Mouse (Mus musculus) Patski (cell line): ENCODE data around the gene Nvl. TPM values are rescaled to one million over a fixed set of nuclear protein-coding genes. Genes with fewer than 3 reads are reported as not detected.

Experiments
- ATAC-seq: fragments of 100-300 bp; one replicate; pipeline ENCODE4 v1.8.0; 2021
- CTCF ChIA-PET: fragments of 350-600 bp; sonication (Branson Sonifier 250); formaldehyde crosslinking; loops from one replicate; lab custom pipeline; 2022; ENCODE audit warnings: inconsistent platforms; lab: Charles Lee
- POLR2A ChIA-PET: fragments of 350-600 bp; sonication (Branson Sonifier 250); formaldehyde crosslinking; loops from one replicate; lab custom pipeline; 2022; ENCODE audit warnings: antibody characterized with exemption, inconsistent platforms; lab: Charles Lee
- DNase-seq: peaks from one replicate; pipeline ENCODE4 v3.0.0-alpha.2; 2011; ENCODE audit warnings: low read depth, low spot score
- H3K27me3 ChIP-seq: fragments of 371-371 bp; one replicate; pipeline ENCODE4 v1.5.1; 2021
- CTCF ChIP-seq: fragments of 100-300 bp; IDR thresholded peaks from one replicate; pipeline ENCODE4 v1.5.1; 2021
- in situ Hi-C: fragments of 300-500 bp; cut with MboI; formaldehyde crosslinking; loops from 3 replicates; pipeline ENCODE4 v1.11.1; 2018; ENCODE audit warnings: low pct_unique_long_range_greater_than_20kb, mixed read lengths
- polyA plus RNA-seq: library from polyadenylated mRNA; unstranded; gene quantifications from one replicate; pipeline ENCODE4 v1.2.3, GENCODE M21; 2021

Nvl gene
- polyA plus RNA-seq = 23.1 TPM

GRCm38 (mm10) chr1:181143950-181144836 lies at the start of gene Nvl, which contains the start of gene Cnih4:
TSS of gene Nvl (minus strand) at chr1:181144204.
TSS of gene Cnih4 (plus strand) at chr1:181144693.
- TF ChIP-seq CTCF = no peak
- in situ Hi-C loops = no loop called here
- no peaks in the 10 kb centered on the region for H3K27me3 ChIP-seq
- ChIA-PET POLR2A (no interaction called here), CTCF (interaction anchor here (1.1 kb wide), 1 partner anchor 43 kb away, joined by 3 read pairs; no protein-coding TSS in a partner anchor)
- peak; percentile 85 for DNase-seq
- peak; percentile 92 for ATAC-seq

- ChIA-PET POLR2A (no interaction called here), CTCF (no interaction called here)
- in situ Hi-C loops = no loop called here
- ATAC-seq (no peak), DNase-seq (no peak)
- no peaks in the 10 kb centered on the region for H3K27me3 ChIP-seq
- TF ChIP-seq CTCF = no peak
Measured at GRCm38 (mm10) chr1:181188925-181189324, 44.9 kb upstream of the Nvl start.

GRCm38 (mm10) chr1:181170210-181170609 lies 26.2 kb upstream of the Nvl start:
- CTCF ChIA-PET = no interaction called here

GRCm38 (mm10) chr1:181168377-181168776 lies 24.4 kb upstream of the Nvl start:
- ATAC-seq = no peak
- POLR2A ChIA-PET = interaction anchor here (0.5 to 0.6 kb wide), 2 partner anchors 13 to 16 kb away, joined by 3 to 4 read pairs; no protein-coding TSS in a partner anchor

More at GRCm38 (mm10) chr1:181170210-181170609, 26.2 kb upstream of the Nvl start:
- POLR2A ChIA-PET = no interaction called here
- TF ChIP-seq CTCF = no peak
- in situ Hi-C loops = no loop called here
- no peak for DNase-seq
- no peaks in the 10 kb centered on the region for H3K27me3 ChIP-seq
- no peak for ATAC-seq

GRCm38 (mm10) chr1:181167816-181168215 lies 23.8 kb upstream of the Nvl start:
- no peaks in the 10 kb centered on the region for H3K27me3 ChIP-seq
- POLR2A ChIA-PET = interaction anchor here (0.5 to 0.6 kb wide), 2 partner anchors 12 to 16 kb away, joined by 3 to 4 read pairs; no protein-coding TSS in a partner anchor
- no peak for DNase-seq
- no peak for ATAC-seq
- in situ Hi-C loops = no loop called here
- CTCF ChIA-PET = no interaction called here
- no peak for TF ChIP-seq CTCF

More at GRCm38 (mm10) chr1:181168377-181168776, 24.4 kb upstream of the Nvl start:
- CTCF ChIA-PET = no interaction called here
- no peak for TF ChIP-seq CTCF
- no peak for DNase-seq
- in situ Hi-C loops = no loop called here
- no peaks in the 10 kb centered on the region for H3K27me3 ChIP-seq

GRCm38 (mm10) chr1:181151541-181151940 lies 7.5 kb upstream of the Nvl start:
- no peak for ATAC-seq
- TF ChIP-seq CTCF = no peak
- H3K27me3 ChIP-seq = no peaks in the 10 kb centered on the region
- POLR2A ChIA-PET = interaction anchor here (0.6 kb wide), 1 partner anchor 373 kb away, joined by 3 read pairs; no protein-coding TSS in a partner anchor
- DNase-seq = no peak
- in situ Hi-C loops = no loop called here
- CTCF ChIA-PET = interaction anchor here (1.2 kb wide), 1 partner anchor 129 kb away, joined by 3 read pairs; no protein-coding TSS in a partner anchor

- in situ Hi-C loops = no loop called here
- DNase-seq = peak; percentile 43
- H3K27me3 ChIP-seq = no peaks in the 10 kb centered on the region
- no peak for TF ChIP-seq CTCF
- peak; percentile 90 for ATAC-seq
- ChIA-PET POLR2A (interaction anchor here (0.6 kb wide), 1 partner anchor 373 kb away, joined by 3 read pairs; no protein-coding TSS in a partner anchor), CTCF (no interaction called here)
Measured at GRCm38 (mm10) chr1:181150827-181151534, 7.0 kb upstream of the Nvl start.

- CTCF ChIA-PET = interaction anchor here (0.8 kb wide), 1 partner anchor 63 kb away, joined by 3 read pairs; no protein-coding TSS in a partner anchor
- in situ Hi-C loops = no loop called here
- no peak for TF ChIP-seq CTCF
- POLR2A ChIA-PET = no interaction called here
- peak; percentile 15 for ATAC-seq
- H3K27me3 ChIP-seq = no peaks in the 10 kb centered on the region
- DNase-seq = no peak
Measured at GRCm38 (mm10) chr1:181150431-181150826, 6.4 kb upstream of the Nvl start.

- ATAC-seq = no peak
- no peaks in the 10 kb centered on the region for H3K27me3 ChIP-seq
- no peak for DNase-seq
- POLR2A ChIA-PET = no interaction called here
- CTCF ChIA-PET = interaction anchor here (0.8 to 1.5 kb wide), 3 partner anchors 17 to 110 kb away, joined by 3 to 4 read pairs (median 4); no protein-coding TSS in a partner anchor
- in situ Hi-C loops = no loop called here
- TF ChIP-seq CTCF = no peak
Measured at GRCm38 (mm10) chr1:181149373-181150017, 5.5 kb upstream of the Nvl start.

- no peak for TF ChIP-seq CTCF
- no peak for ATAC-seq
- in situ Hi-C loops = no loop called here
- DNase-seq = no peak
- CTCF ChIA-PET = interaction anchor here (1.2 to 1.5 kb wide), 2 partner anchors 8 to 109 kb away, joined by 3 to 4 read pairs; no protein-coding TSS in a partner anchor
- H3K27me3 ChIP-seq = no peaks in the 10 kb centered on the region
- POLR2A ChIA-PET = interaction anchor here (1.0 kb wide), 1 partner anchor 65 kb away, joined by 3 read pairs; no protein-coding TSS in a partner anchor
Measured at GRCm38 (mm10) chr1:181148540-181148939, 4.5 kb upstream of the Nvl start.
